Mouse (Mus musculus) embryonic fibroblast, embryonic 13.5 days (primary cell): Measurements from ENCODE around the gene Grb7. TPM values are rescaled to one million over a fixed set of nuclear protein-coding genes. Genes with fewer than 3 reads are reported as not detected.

Experiments used
- H3K27ac ChIP-seq: 2 replicates; pipeline ENCODE4 v1.5.1; 2012; ENCODE audit warnings: low read length, control low read depth, inconsistent platforms; ENCODE audit not compliant: insufficient read depth
- H3K4me1 ChIP-seq: 2 replicates; pipeline ENCODE4 v1.6.1; 2011; ENCODE audit warnings: low read length; ENCODE audit not compliant: control insufficient read depth, insufficient read depth
- H3K4me3 ChIP-seq: 2 replicates; pipeline ENCODE4 v1.5.1; 2011; ENCODE audit warnings: mild to moderate bottlenecking, control low read depth, low read length; ENCODE audit not compliant: insufficient read depth
- CTCF ChIP-seq: IDR thresholded peaks from 2 replicates; pipeline ENCODE4 v1.5.1; 2011; ENCODE audit warnings: mild to moderate bottlenecking, control low read depth, low read length, moderate library complexity, borderline replicate concordance; ENCODE audit not compliant: insufficient read depth
- POLR2A ChIP-seq: IDR thresholded peaks from 2 replicates; pipeline ENCODE4 v1.6.1; 2011; ENCODE audit warnings: low read depth, mild to moderate bottlenecking, control low read depth, low read length, moderate library complexity
- polyA plus RNA-seq: library from polyadenylated mRNA; stranded (reverse); fragments of >200 nt; gene quantifications from 2 replicates; pipeline ENCODE4 v1.2.4, GENCODE M21; 2011; ENCODE audit warnings: low read depth; ENCODE audit not compliant: missing spikeins, insufficient read length

Grb7 gene
- polyA plus RNA-seq, 1 experiment, result not detected

DNA sequence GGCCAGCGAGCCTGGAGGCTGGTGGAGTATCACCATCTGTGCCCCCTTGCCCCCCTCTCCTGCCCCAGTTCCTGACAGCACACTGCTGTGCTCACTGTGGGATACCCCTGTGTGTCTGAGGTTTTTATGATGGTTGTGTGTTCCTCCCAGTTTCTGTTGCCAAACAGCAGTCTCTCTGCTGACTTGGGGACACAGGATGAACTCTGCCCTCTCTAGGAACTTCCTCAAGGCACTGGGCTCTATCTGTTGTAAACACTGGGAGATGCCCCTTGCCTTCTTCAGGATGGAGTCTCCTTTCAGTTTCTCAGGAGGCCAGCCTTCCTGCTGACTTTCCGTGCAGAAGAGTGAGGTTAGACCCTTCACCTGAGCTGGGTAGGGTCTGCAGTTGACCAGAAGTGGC is 32.0 kb upstream of the Grb7 start:
- H3K4me1 ChIP-seq, result 0 out of 2 replicates have a peak, but pooled peaks cover 6% of the 10 kb centered on the region
- H3K27ac ChIP-seq, result no peak overlapping the region
- H3K4me3 ChIP-seq, result peak overlapping the region; percentile 91
- TF ChIP-seq CTCF (no peak), POLR2A (no peak)

DNA sequence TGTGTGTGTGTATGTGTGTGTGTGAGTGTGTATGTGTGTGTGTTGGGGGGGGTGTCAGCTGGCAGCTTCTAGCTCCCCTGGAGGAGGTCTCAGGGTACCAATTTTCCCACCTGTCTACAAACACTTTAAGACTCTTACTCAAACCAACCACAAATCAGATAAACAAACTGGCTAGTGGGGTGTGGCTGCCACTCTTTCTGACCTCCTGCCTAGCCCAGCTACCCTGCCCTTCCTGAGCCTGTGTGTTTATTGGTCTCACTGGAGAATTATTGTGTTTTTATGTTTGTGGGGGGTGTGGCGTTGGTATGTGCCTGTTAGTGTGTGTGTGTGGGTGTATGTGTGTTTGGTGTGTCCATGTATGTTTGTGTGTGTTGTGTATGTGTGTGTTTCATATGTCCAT is 29.1 kb upstream of the Grb7 start:
- Histone ChIP-seq H3K4me3 (no peak overlapping the region), H3K27ac (no peak overlapping the region), H3K4me1 (0 out of 2 replicates have a peak, but pooled peaks cover 4% of the 10 kb centered on the region)
- TF ChIP-seq CTCF, result no peak
- no peak for TF ChIP-seq POLR2A

DNA sequence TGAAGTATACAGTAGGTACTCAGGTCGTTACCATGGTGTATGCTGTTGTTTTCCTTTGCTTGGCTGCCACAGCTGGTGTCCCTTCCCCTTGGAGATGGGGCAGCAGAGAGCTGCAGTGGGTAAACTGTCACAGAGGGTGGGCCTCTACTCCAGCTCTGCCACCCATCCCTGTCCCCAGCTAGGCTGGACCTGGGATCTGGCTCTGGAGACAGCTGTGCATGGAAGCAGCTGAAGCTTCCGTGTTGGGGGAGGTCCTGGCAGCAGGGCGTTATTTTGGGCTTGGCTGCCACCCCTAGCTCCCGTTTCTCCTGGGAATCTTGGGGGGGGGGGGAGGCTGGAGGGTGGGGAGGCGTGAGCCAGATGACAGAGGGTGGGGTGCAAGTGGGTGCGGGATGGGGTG is 27.9 kb upstream of the Grb7 start:
- H3K4me3 ChIP-seq, result no peak overlapping the region
- H3K27ac ChIP-seq, result no peak overlapping the region
- H3K4me1 ChIP-seq, result 0 out of 2 replicates have a peak, but pooled peaks cover 4% of the 10 kb centered on the region
- TF ChIP-seq CTCF, result no peak
- no peak for TF ChIP-seq POLR2A

DNA sequence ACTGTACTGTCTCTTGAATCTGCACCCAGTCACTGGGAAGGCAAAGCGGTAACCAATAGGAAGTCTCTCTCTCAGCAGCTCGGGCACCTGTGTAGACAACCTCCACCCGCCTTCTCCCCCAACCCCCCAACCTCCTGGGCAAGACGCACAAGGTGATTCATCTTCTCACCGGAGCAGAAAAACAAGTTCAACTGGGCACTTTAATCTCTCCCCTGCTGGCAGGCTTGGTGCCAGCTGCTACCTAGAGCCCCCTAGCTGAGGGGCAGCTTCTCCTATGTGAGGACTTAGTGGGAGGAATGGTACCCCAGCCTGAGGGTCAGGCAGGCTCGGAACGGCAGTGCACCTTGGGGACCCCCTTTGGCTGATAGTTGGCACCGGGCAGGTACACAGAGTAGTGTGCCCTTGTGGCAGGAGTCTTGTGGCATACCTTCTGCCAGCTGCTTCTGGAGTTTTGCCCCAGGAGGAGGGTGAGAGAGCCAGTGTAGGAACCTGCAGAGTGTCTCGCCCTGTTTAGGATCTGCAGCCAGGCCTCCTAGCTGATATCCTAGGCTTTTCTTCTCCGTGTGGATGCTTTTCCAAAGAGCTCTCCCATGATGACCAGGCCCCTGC is 27.2 kb upstream of the Grb7 start:
- 0 out of 2 replicates have a peak, but pooled peaks cover 2% of the 10 kb centered on the region for H3K4me1 ChIP-seq
- TF ChIP-seq POLR2A, result no peak
- no peak for TF ChIP-seq CTCF
- H3K27ac ChIP-seq, result no peak overlapping the region
- H3K4me3 ChIP-seq, result no peak overlapping the region

DNA sequence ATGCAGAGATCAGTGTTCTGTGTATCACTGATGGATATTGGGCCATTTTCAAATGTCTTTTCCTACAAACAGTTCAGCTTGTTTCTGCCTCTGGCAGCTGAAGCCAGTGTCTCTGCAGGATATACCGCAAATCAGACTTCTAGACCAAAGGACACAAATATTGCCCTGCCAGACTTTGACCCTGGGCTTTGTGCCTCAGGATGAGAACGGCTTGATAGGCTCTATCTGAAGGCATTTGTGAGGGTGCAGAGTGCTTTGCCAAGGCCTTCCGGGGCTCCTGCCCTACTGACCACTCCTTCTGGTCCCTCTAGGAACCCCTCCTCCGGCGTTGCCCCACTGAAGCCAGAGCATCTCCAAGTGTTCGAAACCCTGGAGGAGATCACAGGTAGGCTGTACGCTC is 19.6 kb upstream of the Grb7 start:
- H3K27ac ChIP-seq, result no peak overlapping the region
- TF ChIP-seq CTCF (no peak), POLR2A (no peak)
- no peaks in the 10 kb centered on the region for H3K4me1 ChIP-seq
- no peak overlapping the region for H3K4me3 ChIP-seq

DNA sequence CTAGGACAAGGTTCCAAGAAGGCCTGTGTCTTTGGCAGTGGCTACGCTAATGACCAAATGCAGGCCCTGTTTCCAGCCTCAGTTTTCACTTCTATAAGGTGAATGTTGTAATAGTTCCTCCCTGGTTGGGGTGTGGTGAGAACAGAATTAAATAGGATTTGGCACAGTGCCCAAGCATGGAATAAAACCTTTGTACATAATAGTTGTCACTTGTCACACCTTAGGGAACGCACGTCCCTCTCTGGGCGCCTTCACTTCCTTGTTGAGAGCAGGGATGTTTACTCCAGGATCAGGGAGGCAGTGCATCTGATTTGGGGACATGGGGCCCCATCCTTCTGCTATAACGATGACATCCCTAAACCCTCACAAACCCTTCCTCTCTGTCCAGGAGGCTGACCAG is 17.8 kb upstream of the Grb7 start:
- Histone ChIP-seq H3K27ac (no peak overlapping the region), H3K4me3 (no peak overlapping the region), H3K4me1 (no peaks in the 10 kb centered on the region)
- TF ChIP-seq CTCF (no peak), POLR2A (no peak)

DNA sequence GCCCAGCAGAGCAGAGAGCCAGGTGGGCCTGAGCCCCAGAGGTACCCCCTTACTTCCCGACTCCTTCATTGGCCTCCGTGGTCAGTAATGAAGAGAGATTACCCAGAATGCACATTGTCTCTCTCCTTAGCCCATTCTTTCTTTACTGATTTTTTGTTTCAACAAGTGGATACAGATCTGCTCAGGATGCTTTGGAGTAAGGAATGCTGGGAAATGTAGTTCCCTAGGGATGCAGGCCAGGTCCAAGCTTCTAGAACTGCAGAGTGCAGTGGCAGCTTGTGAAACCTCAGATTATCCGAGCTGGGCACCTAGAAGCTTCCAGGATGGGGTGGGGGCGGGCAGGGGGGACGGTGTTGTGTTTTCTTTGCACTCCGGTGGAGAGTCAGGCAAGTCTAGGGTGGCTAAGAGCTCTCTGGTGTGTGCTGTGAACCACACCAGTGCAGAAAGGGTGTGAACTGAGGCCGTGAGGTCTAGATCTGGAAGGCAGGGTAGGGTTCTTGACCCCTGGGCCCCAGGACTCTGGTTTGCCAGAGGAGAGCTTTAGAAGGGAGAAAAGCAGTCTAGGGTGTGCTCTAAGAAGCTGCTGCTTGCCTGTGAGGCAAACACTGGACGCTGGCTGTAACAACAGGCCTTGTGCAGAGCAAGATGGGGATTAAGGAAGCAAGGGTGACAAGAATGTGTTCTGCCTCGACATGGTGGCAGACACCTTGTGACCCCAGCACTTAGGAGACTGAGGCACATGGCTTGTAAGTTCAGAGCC is 14.3 kb upstream of the Grb7 start:
- Histone ChIP-seq H3K4me3 (no peak overlapping the region), H3K27ac (no peak overlapping the region), H3K4me1 (no peaks in the 10 kb centered on the region)
- TF ChIP-seq CTCF (no peak), POLR2A (no peak)

DNA sequence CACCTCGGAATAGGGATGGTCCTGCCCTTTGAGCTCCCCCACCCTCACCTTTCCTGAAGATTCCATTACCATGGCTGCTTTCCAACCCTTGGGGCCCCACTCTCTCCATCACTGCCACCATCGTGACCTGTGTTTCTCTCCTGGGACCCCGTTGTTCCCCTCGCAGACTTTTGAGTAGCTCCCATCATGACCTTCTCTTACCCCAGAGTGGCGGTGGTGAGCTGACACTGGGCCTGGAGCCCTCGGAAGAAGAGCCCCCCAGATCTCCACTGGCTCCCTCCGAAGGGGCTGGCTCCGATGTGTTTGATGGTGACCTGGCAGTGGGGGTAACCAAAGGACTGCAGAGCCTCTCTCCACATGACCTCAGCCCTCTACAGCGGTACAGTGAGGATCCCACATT is 10.5 kb upstream of the Grb7 start:
- Histone ChIP-seq H3K27ac (no peak overlapping the region), H3K4me3 (no peak overlapping the region), H3K4me1 (0 out of 2 replicates have a peak, but pooled peaks cover 4% of the 10 kb centered on the region)
- TF ChIP-seq CTCF (no peak), POLR2A (no peak)

DNA sequence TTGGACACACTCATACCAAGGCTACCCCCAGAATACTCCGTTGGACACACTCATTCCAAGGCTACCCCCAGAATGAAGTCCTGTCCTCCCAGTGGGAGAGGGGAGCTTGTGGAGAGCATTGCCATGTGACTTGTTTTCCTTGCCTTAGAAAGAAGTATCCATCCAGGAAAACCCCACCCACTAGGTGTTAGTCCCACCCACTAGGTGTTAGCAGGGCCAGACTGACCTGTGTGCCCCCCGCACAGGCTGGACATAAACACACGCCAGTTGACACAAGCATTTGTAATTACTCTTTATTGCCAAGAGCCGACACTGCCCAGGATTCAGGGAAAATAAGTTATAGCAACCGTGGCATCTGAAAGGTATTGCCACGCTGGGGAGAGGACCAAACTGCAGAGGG is 8.8 kb upstream of the Grb7 start:
- TF ChIP-seq POLR2A (no peak), CTCF (no peak)
- Histone ChIP-seq H3K4me1 (0 out of 2 replicates have a peak, but pooled peaks cover 4% of the 10 kb centered on the region), H3K4me3 (no peak overlapping the region), H3K27ac (no peak overlapping the region)
